ENCODE assay signal across 8 mouse cellular contexts in the genomic region with DNA sequence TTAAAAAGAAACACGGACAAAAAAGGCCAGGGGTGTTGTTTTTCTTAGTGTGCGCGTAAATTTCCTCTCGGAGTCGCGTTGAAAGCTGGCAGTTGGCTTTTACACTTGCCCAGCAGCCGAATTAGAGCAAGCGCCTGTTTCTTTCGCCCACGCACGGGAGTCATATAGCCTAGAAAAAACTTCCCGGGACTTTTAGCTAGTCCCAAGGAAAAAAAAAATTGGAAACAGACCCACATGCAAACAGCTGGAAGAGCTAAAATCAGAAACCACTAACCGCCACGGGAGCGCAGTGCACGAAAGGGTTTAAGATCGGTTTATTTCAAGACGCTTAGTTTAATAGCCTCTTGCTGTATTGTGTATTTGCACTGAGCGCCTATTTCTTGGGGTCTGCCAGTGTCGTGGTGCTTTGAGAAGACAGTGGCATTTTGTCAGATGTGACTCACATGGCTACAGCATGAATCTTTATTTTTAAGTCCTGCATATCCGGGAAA. TPM values are rescaled to one million over a fixed set of nuclear protein-coding genes. Genes with fewer than 3 reads are reported as not detected.
DNase-seq lines count a peak whose midpoint lies in the region; ATAC-seq and TF ChIP-seq lines count a peak whose summit lies in the region.

No protein-coding gene starts in this region.

- peak overlapping the region; percentile 70 for H3K9ac ChIP-seq in forebrain, postnatal 0 days
- H3K9ac ChIP-seq in intestine, embryonic 16.5 days (ENCODE audit: low read depth, low read length): peak overlapping the region; percentile 95
- H3K9ac ChIP-seq in lung, postnatal 0 days (replicated peaks; ENCODE audit: low read depth): peak overlapping the region; percentile 71

- peaks cover 53% of the 10 kb centered on the region for H3K36me3 ChIP-seq in E14TG2a.4 (ENCODE audit: insufficient read depth, low read length)
- H3K36me3 ChIP-seq in forebrain, postnatal 0 days (ENCODE audit: insufficient read depth): peaks cover 3% of the 10 kb centered on the region; the same call in 1 of the 2 replicates
- no peaks in the 10 kb centered on the region for H3K36me3 ChIP-seq in intestine, embryonic 16.5 days (ENCODE audit: control insufficient read depth, insufficient read depth, low read length)
- no peaks in the 10 kb centered on the region for H3K36me3 ChIP-seq in lung, postnatal 0 days (ENCODE audit: insufficient read depth, low read length)

- H3K4me2 ChIP-seq in forebrain, postnatal 0 days (ENCODE audit: low read depth): peak overlapping the region; percentile 91
- H3K4me2 ChIP-seq in intestine, embryonic 16.5 days (ENCODE audit: low read depth, low read length): peak overlapping the region; percentile 85
- H3K4me2 ChIP-seq in lung, postnatal 0 days (replicated peaks; ENCODE audit: low read depth, low read length): peak overlapping the region; percentile 93

- TF ChIP-seq EP300 in lung, postnatal 0 days (IDR thresholded peaks at IDR 0.05): no peak

- peaks cover 67% of the 10 kb centered on the region for H3K4me1 ChIP-seq in E14TG2a.4 (replicated peaks; ENCODE audit: low read depth, low read length)
- H3K4me1 ChIP-seq in forebrain, postnatal 0 days (ENCODE audit: insufficient read depth): 0 out of 2 replicates have a peak, but pooled peaks cover 4% of the 10 kb centered on the region
- no peaks in the 10 kb centered on the region; the same call in none of the 2 replicates for H3K4me1 ChIP-seq in intestine, embryonic 16.5 days (ENCODE audit: control insufficient read depth, insufficient read depth, low read length)
- peaks cover 4% of the 10 kb centered on the region; the same call in 1 of the 2 replicates for H3K4me1 ChIP-seq in lung, postnatal 0 days (ENCODE audit: insufficient read depth, low read depth, low read length)

- 3% methylated on average over 21 of the region's 21 CpGs for WGBS in forebrain, postnatal 0 days
- WGBS in intestine, embryonic 16.5 days: 3% methylated on average over 21 of the region's 21 CpGs
- WGBS in lung, postnatal 0 days: 4% methylated on average over 21 of the region's 21 CpGs

- ATAC-seq in forebrain, postnatal 0 days: no peak
- ATAC-seq in intestine, embryonic 16.5 days: no peak
- no peak for ATAC-seq in lung, postnatal 0 days

- peak overlapping the region; percentile 66; the same call in 1 of the 2 replicates for H3K27ac ChIP-seq in forebrain, postnatal 0 days (ENCODE audit: low read depth, low read length)
- peak overlapping the region; percentile 87 for H3K27ac ChIP-seq in intestine, embryonic 16.5 days (ENCODE audit: low read length)
- H3K27ac ChIP-seq in lung, postnatal 0 days (ENCODE audit: low read length): peak overlapping the region; percentile 95

- no peak for TF ChIP-seq CTCF in E14TG2a.4 (conservative IDR thresholded peaks at IDR 0.05; ENCODE audit: low read length)
- TF ChIP-seq CTCF in forebrain, postnatal 0 days (IDR thresholded peaks at IDR 0.05; ENCODE audit: low read depth): no peak
- TF ChIP-seq CTCF in lung, postnatal 0 days (IDR thresholded peaks at IDR 0.05): no peak

- H3K9me3 ChIP-seq in E14TG2a.4 (ENCODE audit: low read length): no peaks in the 10 kb centered on the region
- no peaks in the 10 kb centered on the region for H3K9me3 ChIP-seq in forebrain, postnatal 0 days (ENCODE audit: low read length)
- no peaks in the 10 kb centered on the region for H3K9me3 ChIP-seq in intestine, embryonic 16.5 days (ENCODE audit: control insufficient read depth, low read length)
- H3K9me3 ChIP-seq in lung, postnatal 0 days (ENCODE audit: low read length): no peaks in the 10 kb centered on the region

- no peaks in the 10 kb centered on the region for H3K27me3 ChIP-seq in E14TG2a.4 (ENCODE audit: insufficient read depth, low read length)
- H3K27me3 ChIP-seq in forebrain, postnatal 0 days (ENCODE audit: insufficient read depth, low read length): peaks cover 4% of the 10 kb centered on the region; the same call in 1 of the 2 replicates
- no peaks in the 10 kb centered on the region for H3K27me3 ChIP-seq in intestine, embryonic 16.5 days (replicated peaks; ENCODE audit: control insufficient read depth, insufficient read depth, low read length)
- no peaks in the 10 kb centered on the region for H3K27me3 ChIP-seq in lung, postnatal 0 days (replicated peaks; ENCODE audit: insufficient read depth, low read length)

- peak overlapping the region; percentile 99 for H3K4me3 ChIP-seq in E14TG2a.4 (replicated peaks; ENCODE audit: low read length)
- H3K4me3 ChIP-seq in forebrain, postnatal 0 days (ENCODE audit: low read depth, low read length): peak overlapping the region; percentile 69
- H3K4me3 ChIP-seq in intestine, embryonic 16.5 days (ENCODE audit: low read length): peak overlapping the region; percentile 85
- peak overlapping the region; percentile 78 for H3K4me3 ChIP-seq in lung, postnatal 0 days (ENCODE audit: low read depth, low read length)

- peak; percentile 21 for DNase-seq in adrenal gland, adult 2 months
- DNase-seq in adrenal gland, postnatal 36 days: no peak
- DNase-seq in forebrain, postnatal 0 days: peak; percentile 60
- peak; percentile 51 for DNase-seq in lung, postnatal 0 days (ENCODE audit: low spot score)
- DNase-seq in telencephalon, adult 2 months (ENCODE audit: low read depth, low spot score): peak; percentile 59
- no peak for DNase-seq in thymus, postnatal 36 days

RNA-seq across cellular contexts. Expression of a gene that starts 1.3 kb away (rescaled TPM):
- total RNA-seq in adrenal gland, adult 2 months (2021): 1 to 10 TPM; 6.0 to 9.4 TPM
- polyA plus RNA-seq in adrenal gland, adult 2 months (2012; rRNA removed): 8.5 and 10.0 TPM in 2 replicates
- total RNA-seq in adrenal gland, postnatal 36 days (2021): 1 to 10 TPM; 8.3 to 9.1 TPM
- total RNA-seq in forebrain, postnatal 0 days (2014; rRNA removed): 5.5 and 6.2 TPM in 2 replicates
- polyA plus RNA-seq in forebrain, postnatal 0 days (2015; fragmentation: Nextera tagmentation; extraction: Ambion mirVana): 9.7 and 12.1 TPM in 2 replicates
- 75.3 and 80.9 TPM in 2 replicates for polyA plus RNA-seq in intestine, embryonic 16.5 days (2015; fragmentation: Nextera tagmentation; extraction: Ambion mirVana)
- 47.4 and 48.0 TPM in 2 replicates for polyA plus RNA-seq in lung, postnatal 0 days (2015; fragmentation: Nextera tagmentation; extraction: Ambion mirVana)

Comparison
In these comparisons a context has a peak if more than half of its experiments do, and no peak if none do; other contexts are left out.
1. DNase-seq: peak in adrenal gland, adult 2 months (single experiment), forebrain, postnatal 0 days (single experiment), lung, postnatal 0 days (single experiment) and telencephalon, adult 2 months (single experiment); none in adrenal gland, postnatal 36 days (0 of 2) and thymus, postnatal 36 days (0 of 2).
2. Peak in every context shown above with its lines, with median percentiles within 50 percentile points of each other: H3K4me3 ChIP-seq, H3K27ac ChIP-seq, H3K4me2 ChIP-seq and H3K9ac ChIP-seq.